Mouse (Mus musculus) hindbrain, embryonic 15.5 days (tissue): ENCODE results near the gene Pde6g. TPM values are rescaled to one million over a fixed set of nuclear protein-coding genes. Genes with fewer than 3 reads are reported as not detected.

Experiments used
- ATAC-seq: fragments of 200-750 bp; cut with Nextera tagmentation; 2 replicates; pipeline ENCODE4 v1.8.0; 2017; ENCODE audit warnings: low read depth, moderate number of reproducible peaks, moderate TSS enrichment; ENCODE audit not compliant: low FRiP score
- H3K27ac ChIP-seq: fragments of 300-500 bp; sonication (generic); replicated peaks from 2 replicates; pipeline ENCODE4 v1.5.1; 2015; ENCODE audit warnings: mild to moderate bottlenecking, inconsistent platforms
- H3K27me3 ChIP-seq: fragments of 300-500 bp; sonication (generic); 2 replicates; pipeline ENCODE4 v1.6.1; 2015; ENCODE audit warnings: control low read depth, inconsistent platforms
- H3K36me3 ChIP-seq: fragments of 300-500 bp; sonication (generic); 2 replicates; pipeline ENCODE4 v1.6.1; 2015; ENCODE audit warnings: control low read depth, inconsistent platforms
- H3K4me1 ChIP-seq: fragments of 300-500 bp; sonication (generic); replicated peaks from 2 replicates; pipeline ENCODE4 v1.6.1; 2015; ENCODE audit warnings: control low read depth, inconsistent platforms
- H3K4me2 ChIP-seq: fragments of 300-500 bp; sonication (generic); 2 replicates; pipeline ENCODE4 v1.6.1; 2015; ENCODE audit warnings: moderate library complexity, mild to moderate bottlenecking, inconsistent platforms
- H3K4me3 ChIP-seq: fragments of 300-500 bp; sonication (generic); 2 replicates; pipeline ENCODE4 v1.5.1; 2015; ENCODE audit warnings: mild to moderate bottlenecking, inconsistent platforms
- H3K9ac ChIP-seq: fragments of 300-500 bp; sonication (generic); 2 replicates; pipeline ENCODE4 v1.6.1; 2015; ENCODE audit warnings: inconsistent platforms
- H3K9me3 ChIP-seq: fragments of 300-500 bp; sonication (generic); 2 replicates; pipeline ENCODE4 v1.6.1; 2016; ENCODE audit warnings: control low read depth, inconsistent platforms
- WGBS: fragments of 180-500 bp; shearing (Covaris S2); methylation state at CpG from one replicate; pipeline ENCODE4 v1.1.7; 2015; 5-methylcytosine and 5-hydroxymethylcytosine counted together
- polyA plus RNA-seq: library from polyadenylated mRNA; unstranded; fragments of >200 nt; fragmentation: Nextera tagmentation; extraction: Ambion mirVana; gene quantifications from 2 replicates; pipeline ENCODE4 v1.2.1, GENCODE M21; 2015

The Pde6g gene
- polyA plus RNA-seq, 1 experiment from 2014 or later: 0.22 TPM

DNA sequence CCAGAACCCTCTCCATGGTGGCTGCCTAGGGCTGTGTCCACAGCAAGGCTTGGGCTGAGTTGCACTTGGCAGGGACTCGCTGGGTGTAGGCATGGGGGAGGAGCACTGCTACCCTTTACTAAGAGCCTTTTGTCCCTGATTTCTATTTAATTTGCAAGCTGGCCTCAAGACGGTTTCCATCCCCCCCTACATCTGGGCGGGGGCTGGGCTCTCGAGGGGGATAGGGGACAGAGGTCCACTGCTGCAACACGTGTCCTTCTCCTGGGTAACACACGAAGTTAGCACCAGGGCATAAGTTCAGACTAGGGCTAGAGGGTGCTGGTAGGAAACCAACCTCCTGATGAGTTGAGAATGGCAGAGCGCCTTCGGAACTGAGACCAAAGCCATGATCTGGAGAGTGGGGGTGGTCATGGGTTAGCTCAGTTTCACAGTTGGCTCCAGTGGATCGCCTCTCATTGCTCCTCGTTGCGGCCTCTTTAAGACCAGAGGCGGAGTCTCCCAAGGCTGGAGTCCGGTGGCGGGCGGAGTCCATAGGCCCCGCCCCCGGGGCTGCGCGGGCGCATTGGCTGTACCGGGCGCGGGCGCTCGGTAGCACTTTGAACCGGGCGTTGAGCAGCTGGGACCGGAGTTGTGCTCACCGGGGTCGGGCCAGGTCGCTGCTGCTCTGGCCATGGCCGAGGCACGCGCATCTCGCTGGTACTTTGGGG, 38.2 kb upstream of the Pde6g start, which contains the start of gene Slc25a10:
Gene Slc25a10 (plus strand): TSS at position 524 of the 707 bp plus-strand sequence.
- peak within 1 kb of the TSS; percentile 73 for H3K9ac ChIP-seq
- H3K27me3 ChIP-seq: no peaks in the 10 kb centered on the region
- H3K4me1 ChIP-seq: peaks cover 37% of the 10 kb centered on the region
- peak within 1 kb of the TSS; percentile 71 for H3K27ac ChIP-seq
- peak within 1 kb of the TSS; percentile 66 for H3K4me3 ChIP-seq
- ATAC-seq: peak; percentile 91
- H3K4me2 ChIP-seq: peak within 1 kb of the TSS; percentile 94
- WGBS: under 1% methylated on average over 35 of the region's 35 CpGs
- no peaks in the 10 kb centered on the region for H3K9me3 ChIP-seq
- H3K36me3 ChIP-seq: peaks cover 38% of the 10 kb centered on the region

- peak overlapping the region; percentile 71 for H3K27ac ChIP-seq
- no peaks in the 10 kb centered on the region for H3K27me3 ChIP-seq
- no peak overlapping the region; the same call in 1 of the 2 replicates for H3K4me3 ChIP-seq
- H3K9me3 ChIP-seq: no peaks in the 10 kb centered on the region
- peak overlapping the region; percentile 94 for H3K4me2 ChIP-seq
- ATAC-seq: no peak
- H3K9ac ChIP-seq: no peak overlapping the region
- peaks cover 43% of the 10 kb centered on the region for H3K4me1 ChIP-seq
- 35% methylated on average over 4 of the region's 4 CpGs for WGBS
- peaks cover 29% of the 10 kb centered on the region for H3K36me3 ChIP-seq
These were observed 37.2 kb upstream of the Pde6g start for GRCm38 (mm10) chr11:120490291-120491046.

DNA sequence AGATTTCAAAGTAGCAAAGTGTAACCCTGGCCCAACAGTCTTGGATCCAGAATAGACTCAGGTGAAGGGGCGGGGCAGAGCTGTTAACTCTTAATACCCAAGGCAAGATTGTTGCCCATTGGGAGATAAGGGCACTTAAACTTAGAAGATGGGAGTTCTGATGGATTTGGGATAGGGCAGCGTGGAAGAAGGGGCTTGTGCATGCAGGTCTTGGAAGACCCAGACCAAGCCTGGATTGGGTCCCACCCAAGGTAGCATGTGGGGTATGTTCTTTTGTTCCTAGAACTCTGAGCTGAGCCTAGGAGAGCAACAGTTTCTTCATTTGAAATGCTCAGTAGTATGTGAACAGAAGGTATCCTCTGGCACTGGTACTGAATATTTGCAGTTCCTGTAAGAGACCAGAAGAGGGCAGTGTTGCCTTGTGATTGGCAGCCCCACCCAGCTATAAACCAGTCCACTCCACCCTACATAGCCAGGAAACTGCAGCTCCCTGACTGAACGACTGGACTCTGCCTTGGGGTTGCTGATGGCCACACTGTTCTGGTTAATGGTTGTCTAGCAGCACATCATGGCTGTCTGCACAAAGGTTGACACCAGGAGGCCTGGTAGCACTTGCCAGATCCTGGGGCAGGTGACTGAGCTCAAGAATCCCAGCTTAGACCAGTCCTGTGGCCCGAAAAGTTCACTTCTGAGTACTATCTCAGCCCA, 35.9 kb upstream of the Pde6g start:
- WGBS: 64% methylated on average over 4 of the region's 4 CpGs
- no peaks in the 10 kb centered on the region for H3K9me3 ChIP-seq
- H3K27me3 ChIP-seq: no peaks in the 10 kb centered on the region
- no peak for ATAC-seq
- peak overlapping the region; percentile 46 for H3K27ac ChIP-seq
- H3K36me3 ChIP-seq: peaks cover 23% of the 10 kb centered on the region
- H3K9ac ChIP-seq: no peak overlapping the region
- H3K4me1 ChIP-seq: peaks cover 48% of the 10 kb centered on the region
- H3K4me3 ChIP-seq: no peak overlapping the region
- no peak overlapping the region for H3K4me2 ChIP-seq

DNA sequence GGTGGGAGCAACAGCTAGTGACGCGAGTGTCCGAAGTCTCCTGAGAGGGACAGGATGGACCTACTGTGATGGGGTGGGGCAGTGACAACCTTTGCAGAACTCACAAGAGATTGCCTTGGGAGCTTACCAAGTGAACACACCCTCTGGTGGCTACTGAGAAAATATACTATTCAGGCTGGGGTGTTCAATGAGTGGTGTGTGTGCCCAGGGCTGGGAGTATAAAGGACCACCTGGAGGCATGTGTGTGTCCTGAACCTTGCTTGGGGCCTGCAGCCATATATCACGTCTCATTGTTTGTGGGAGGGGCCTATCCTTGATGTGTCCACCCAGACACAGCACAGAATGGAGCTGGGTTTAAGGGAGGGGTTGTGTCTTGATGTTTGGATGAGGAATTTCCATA, 35.2 kb upstream of the Pde6g start:
- Histone ChIP-seq H3K4me3 (no peak overlapping the region), H3K9me3 (no peaks in the 10 kb centered on the region), H3K27ac (no peak overlapping the region), H3K27me3 (no peaks in the 10 kb centered on the region), H3K9ac (no peak overlapping the region), H3K36me3 (peaks cover 23% of the 10 kb centered on the region), H3K4me2 (no peak overlapping the region), H3K4me1 (peaks cover 49% of the 10 kb centered on the region)
- ATAC-seq: no peak
- 76% methylated on average over 4 of the region's 4 CpGs for WGBS

DNA sequence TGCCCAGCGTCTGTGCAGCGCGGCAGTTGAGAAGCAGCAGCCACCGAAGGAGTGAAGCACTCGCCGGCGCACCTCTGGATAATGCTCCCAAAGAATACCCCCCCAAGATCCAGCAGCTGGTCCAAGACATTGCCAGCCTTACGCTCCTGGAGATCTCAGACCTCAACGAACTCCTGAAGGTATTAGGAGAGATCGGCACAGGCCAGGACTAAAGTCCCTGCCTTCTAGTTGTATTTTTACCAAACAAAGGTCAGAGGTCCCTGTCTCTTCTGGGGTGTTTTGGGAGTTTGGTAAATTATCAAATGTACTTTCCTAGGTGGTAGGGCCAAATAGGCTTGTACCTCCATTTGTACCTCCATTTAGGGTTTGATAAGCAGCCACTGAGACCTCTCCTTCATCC, 32.0 kb upstream of the Pde6g start:
- WGBS: 11% methylated on average over 10 of the region's 10 CpGs
- H3K4me3 ChIP-seq: peak overlapping the region; percentile 66
- peak overlapping the region; percentile 76 for H3K9ac ChIP-seq
- no peaks in the 10 kb centered on the region for H3K27me3 ChIP-seq
- H3K36me3 ChIP-seq: peaks cover 43% of the 10 kb centered on the region
- no peak for ATAC-seq
- H3K9me3 ChIP-seq: no peaks in the 10 kb centered on the region
- H3K27ac ChIP-seq: peak overlapping the region; percentile 87
- H3K4me2 ChIP-seq: peak overlapping the region; percentile 87
- peaks cover 23% of the 10 kb centered on the region for H3K4me1 ChIP-seq

GRCm38 (mm10) chr11:120484265-120484981, 31.1 kb upstream of the Pde6g start, which contains the start of gene Mrpl12:
Gene Mrpl12, plus strand, starts transcription at chr11:120484613.
- peaks cover 51% of the 10 kb centered on the region for H3K36me3 ChIP-seq
- H3K9me3 ChIP-seq: no peaks in the 10 kb centered on the region
- H3K4me2 ChIP-seq: peak within 1 kb of the TSS; percentile 87
- H3K4me1 ChIP-seq: peaks cover 21% of the 10 kb centered on the region
- no peaks in the 10 kb centered on the region for H3K27me3 ChIP-seq
- WGBS: under 1% methylated on average over 60 of the region's 60 CpGs
- H3K9ac ChIP-seq: peak within 1 kb of the TSS; percentile 76
- peak within 1 kb of the TSS; percentile 87 for H3K27ac ChIP-seq
- H3K4me3 ChIP-seq: peak within 1 kb of the TSS; percentile 66
- peak; percentile 95 for ATAC-seq

GRCm38 (mm10) chr11:120483448-120483934, 30.2 kb upstream of the Pde6g start:
- H3K27me3 ChIP-seq: no peaks in the 10 kb centered on the region
- 93% methylated on average over 7 of the region's 7 CpGs for WGBS
- H3K4me3 ChIP-seq: no peak overlapping the region
- ATAC-seq: no peak
- no peaks in the 10 kb centered on the region for H3K9me3 ChIP-seq
- peaks cover 55% of the 10 kb centered on the region for H3K36me3 ChIP-seq
- peak overlapping the region; percentile 87 for H3K4me2 ChIP-seq
- H3K4me1 ChIP-seq: peaks cover 17% of the 10 kb centered on the region
- H3K9ac ChIP-seq: no peak overlapping the region; the same call in 1 of the 2 replicates
- peak overlapping the region; percentile 87 for H3K27ac ChIP-seq

- no peak for ATAC-seq
- 97% methylated on average over 6 of the region's 6 CpGs for WGBS
- Histone ChIP-seq H3K4me1 (peaks cover 17% of the 10 kb centered on the region), H3K27me3 (no peaks in the 10 kb centered on the region), H3K4me3 (no peak overlapping the region), H3K27ac (no peak overlapping the region), H3K36me3 (peaks cover 69% of the 10 kb centered on the region), H3K4me2 (no peak overlapping the region), H3K9me3 (no peaks in the 10 kb centered on the region), H3K9ac (no peak overlapping the region)
These were observed 18.8 kb upstream of the Pde6g start for GRCm38 (mm10) chr11:120472052-120472451.

DNA sequence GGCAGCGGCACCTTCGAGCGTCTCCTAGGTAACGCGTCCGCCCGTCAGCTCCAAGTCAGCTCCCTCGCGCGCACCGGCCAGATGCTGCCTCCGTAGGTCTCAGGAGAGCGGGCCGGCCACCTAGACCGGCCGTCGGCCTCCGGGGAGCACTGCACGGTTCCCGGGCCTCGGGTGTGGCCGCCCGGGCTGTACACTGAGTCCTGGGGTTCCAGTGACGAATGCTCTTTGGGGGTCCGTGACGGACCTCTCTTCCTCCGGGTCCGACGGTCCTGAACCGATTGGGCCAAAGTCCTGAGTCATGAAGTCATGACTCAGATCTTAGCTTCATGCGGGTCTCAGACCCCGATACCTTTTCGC, 14.4 kb upstream of the Pde6g start:
- WGBS: 1% methylated on average over 32 of the region's 33 CpGs
- H3K9ac ChIP-seq: peak overlapping the region; percentile 92
- peak overlapping the region; percentile 72 for H3K4me2 ChIP-seq
- peak overlapping the region; percentile 76 for H3K27ac ChIP-seq
- H3K9me3 ChIP-seq: no peaks in the 10 kb centered on the region
- peak overlapping the region; percentile 98 for H3K4me3 ChIP-seq
- peaks cover 33% of the 10 kb centered on the region for H3K4me1 ChIP-seq
- peaks cover 47% of the 10 kb centered on the region for H3K36me3 ChIP-seq
- ATAC-seq: no peak; the same call in 1 of the 2 replicates
- H3K27me3 ChIP-seq: no peaks in the 10 kb centered on the region

DNA sequence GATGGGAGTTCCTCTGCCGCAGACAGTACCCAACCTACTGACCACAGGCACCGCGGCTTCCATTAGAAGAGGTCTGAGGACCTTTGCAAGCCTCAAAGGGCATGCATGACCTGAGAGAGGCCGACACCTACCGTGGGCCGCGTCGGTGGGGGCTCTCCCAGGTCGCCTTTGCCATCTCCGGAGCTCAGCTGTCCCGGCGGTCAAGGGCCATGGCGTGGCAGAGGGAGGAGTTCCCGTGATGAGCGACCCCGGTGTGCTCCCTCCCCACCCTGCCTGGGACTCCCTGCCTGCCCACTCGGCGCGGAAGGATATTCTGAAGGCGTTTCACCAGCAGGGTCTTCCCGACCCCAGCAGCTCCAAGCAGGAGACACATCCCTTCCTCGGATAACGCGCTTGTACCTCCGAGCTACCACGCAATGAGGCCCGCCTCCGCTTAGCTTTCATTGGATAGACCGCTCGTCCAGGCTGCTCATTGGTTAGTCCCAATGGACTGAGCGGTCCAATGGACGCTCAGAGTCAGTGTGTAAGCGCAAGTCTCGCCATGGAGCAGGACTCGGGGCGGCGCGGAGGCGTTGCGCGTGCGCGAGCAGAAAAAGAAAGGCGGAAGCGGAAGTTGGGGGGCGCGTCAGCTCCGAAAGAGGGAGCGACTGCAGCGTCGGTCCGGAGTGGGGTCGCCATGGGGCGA, 13.9 kb upstream of the Pde6g start, which contains the start of gene Arl16:
Gene Arl16 (minus strand): TSS at position 557 of the 685 bp plus-strand sequence.
- no peaks in the 10 kb centered on the region for H3K27me3 ChIP-seq
- peak within 1 kb of the TSS; percentile 98 for H3K4me3 ChIP-seq
- peak; percentile 100 for ATAC-seq
- no peaks in the 10 kb centered on the region for H3K9me3 ChIP-seq
- H3K36me3 ChIP-seq: peaks cover 44% of the 10 kb centered on the region
- under 1% methylated on average over 54 of the region's 54 CpGs for WGBS
- peak within 1 kb of the TSS; percentile 88 for H3K27ac ChIP-seq
- peaks cover 33% of the 10 kb centered on the region for H3K4me1 ChIP-seq
- H3K9ac ChIP-seq: peak within 1 kb of the TSS; percentile 92
- H3K4me2 ChIP-seq: peak within 1 kb of the TSS; percentile 85

GRCm38 (mm10) chr11:120465521-120465920, 12.2 kb upstream of the Pde6g start:
- Histone ChIP-seq H3K27me3 (no peaks in the 10 kb centered on the region), H3K4me1 (peaks cover 33% of the 10 kb centered on the region), H3K9ac (no peak overlapping the region), H3K4me2 (peak overlapping the region; percentile 85; the same call in 1 of the 2 replicates), H3K4me3 (no peak overlapping the region), H3K27ac (no peak overlapping the region), H3K9me3 (no peaks in the 10 kb centered on the region), H3K36me3 (peaks cover 38% of the 10 kb centered on the region)
- ATAC-seq: no peak
- WGBS: 95% methylated on average over 4 of the region's 4 CpGs
